7 mouse cellular contexts compared by ENCODE assay signal in the genomic region with DNA sequence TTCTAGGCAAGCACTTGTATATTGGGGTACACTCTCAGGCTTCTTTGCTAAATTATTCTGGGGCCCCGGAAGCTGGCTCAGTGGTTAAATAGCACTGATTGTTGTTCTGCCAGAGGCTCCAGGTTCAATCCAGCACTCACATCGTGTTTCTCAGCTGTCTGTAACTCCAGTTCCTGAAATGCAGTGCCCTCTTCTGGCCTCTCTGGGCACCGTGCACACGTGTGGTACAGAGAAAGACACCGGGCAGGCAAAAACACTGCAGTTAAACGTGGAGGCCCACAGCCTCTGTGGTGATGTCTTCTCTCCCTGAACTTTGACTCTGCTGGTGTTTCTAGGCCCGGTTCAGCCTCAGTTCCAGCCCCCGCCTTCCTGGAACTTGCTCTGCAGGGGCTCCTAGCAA. TPM values are rescaled to one million over a fixed set of nuclear protein-coding genes. Genes with fewer than 3 reads are reported as not detected.
DNase-seq lines count a peak whose midpoint lies in the region; ATAC-seq lines count a peak whose summit lies in the region.

No protein-coding gene starts in this region.

- H3K27me3 ChIP-seq in midbrain, embryonic 11.5 days (ENCODE audit: control insufficient read depth, insufficient read depth, low read length), result no peaks in the 10 kb centered on the region
- no peaks in the 10 kb centered on the region for H3K27me3 ChIP-seq in midbrain, embryonic 16.5 days (ENCODE audit: control insufficient read depth, insufficient read depth, low read depth, low read length)
- H3K27me3 ChIP-seq in forebrain, embryonic 14.5 days (replicated peaks; ENCODE audit: control insufficient read depth, insufficient read depth, low read length), result no peaks in the 10 kb centered on the region
- H3K27me3 ChIP-seq in liver, embryonic 11.5 days (replicated peaks; ENCODE audit: control insufficient read depth, insufficient read depth, low read length), result no peaks in the 10 kb centered on the region

- ATAC-seq in midbrain, embryonic 11.5 days (ENCODE audit: low FRiP score), result no peak
- no peak for ATAC-seq in midbrain, embryonic 16.5 days
- no peak for ATAC-seq in forebrain, embryonic 14.5 days
- 0 out of 2 replicates have a peak, but pooled peaks have one; percentile 27 for ATAC-seq in liver, embryonic 11.5 days (replicated peaks; ENCODE audit: low FRiP score)

- no peak overlapping the region for H3K4me2 ChIP-seq in midbrain, embryonic 11.5 days
- no peak overlapping the region for H3K4me2 ChIP-seq in midbrain, embryonic 16.5 days (ENCODE audit: low read length)
- no peak overlapping the region for H3K4me2 ChIP-seq in forebrain, embryonic 14.5 days (ENCODE audit: low read length)
- H3K4me2 ChIP-seq in liver, embryonic 11.5 days, result no peak overlapping the region

- DNase-seq in midbrain, embryonic 11.5 days (ENCODE audit: low spot score, missing footprints), result peak; percentile 86
- peak; percentile 80 for DNase-seq in ZHBTc4 (ENCODE audit: low read depth, low spot score)
- peak; percentile 58 for DNase-seq in forebrain, embryonic 14.5 days (ENCODE audit: low spot score)
- DNase-seq in liver, embryonic 11.5 days (ENCODE audit: low spot score), result no peak
- peak; percentile 37 for DNase-seq in spleen, adult 12 weeks (ENCODE audit: low spot score)
- no peak for DNase-seq in frontal cortex, adult 2 months (ENCODE audit: extremely low spot score in 1 of 2, low spot score in 1 of 2)

- no peak overlapping the region for H3K4me3 ChIP-seq in midbrain, embryonic 11.5 days (ENCODE audit: low read depth, low read length)
- H3K4me3 ChIP-seq in midbrain, embryonic 16.5 days (ENCODE audit: low read depth, low read length), result no peak overlapping the region
- no peak overlapping the region for H3K4me3 ChIP-seq in forebrain, embryonic 14.5 days (ENCODE audit: low read depth, low read length)
- H3K4me3 ChIP-seq in liver, embryonic 11.5 days (ENCODE audit: low read depth, low read length), result no peak overlapping the region

- H3K36me3 ChIP-seq in midbrain, embryonic 11.5 days (ENCODE audit: control insufficient read depth, insufficient read depth, low read length), result no peaks in the 10 kb centered on the region
- no peaks in the 10 kb centered on the region for H3K36me3 ChIP-seq in midbrain, embryonic 16.5 days (ENCODE audit: control insufficient read depth, insufficient read depth, low read length)
- no peaks in the 10 kb centered on the region for H3K36me3 ChIP-seq in forebrain, embryonic 14.5 days (ENCODE audit: control insufficient read depth, insufficient read depth, low read length)
- H3K36me3 ChIP-seq in liver, embryonic 11.5 days (ENCODE audit: control insufficient read depth, insufficient read depth, low read length), result no peaks in the 10 kb centered on the region

- H3K4me1 ChIP-seq in midbrain, embryonic 11.5 days (ENCODE audit: control insufficient read depth, insufficient read depth, low read length), result peaks cover 3% of the 10 kb centered on the region
- peaks cover 3% of the 10 kb centered on the region; the same call in 1 of the 2 replicates for H3K4me1 ChIP-seq in midbrain, embryonic 16.5 days (ENCODE audit: control insufficient read depth, insufficient read depth, low read length)
- peaks cover under 1% of the 10 kb centered on the region; the same call in 1 of the 2 replicates for H3K4me1 ChIP-seq in forebrain, embryonic 14.5 days (ENCODE audit: control insufficient read depth, insufficient read depth, low read length)
- peaks cover 41% of the 10 kb centered on the region for H3K4me1 ChIP-seq in liver, embryonic 11.5 days (replicated peaks; ENCODE audit: control insufficient read depth, insufficient read depth, low read length)

- no peak overlapping the region for H3K27ac ChIP-seq in midbrain, embryonic 11.5 days (ENCODE audit: low read depth, low read length)
- no peak overlapping the region for H3K27ac ChIP-seq in midbrain, embryonic 16.5 days (ENCODE audit: low read length)
- no peak overlapping the region for H3K27ac ChIP-seq in forebrain, embryonic 14.5 days (ENCODE audit: low read depth, low read length)
- no peak overlapping the region for H3K27ac ChIP-seq in liver, embryonic 11.5 days (ENCODE audit: low read depth, low read length)

- H3K9ac ChIP-seq in midbrain, embryonic 11.5 days (ENCODE audit: low read length), result no peak overlapping the region
- no peak overlapping the region for H3K9ac ChIP-seq in midbrain, embryonic 16.5 days (ENCODE audit: low read depth, low read length)
- no peak overlapping the region for H3K9ac ChIP-seq in forebrain, embryonic 14.5 days (ENCODE audit: low read length)
- H3K9ac ChIP-seq in liver, embryonic 11.5 days (ENCODE audit: low read depth, low read length), result no peak overlapping the region

- no peaks in the 10 kb centered on the region for H3K9me3 ChIP-seq in midbrain, embryonic 11.5 days (ENCODE audit: control insufficient read depth, low read length)
- H3K9me3 ChIP-seq in midbrain, embryonic 16.5 days (replicated peaks; ENCODE audit: control insufficient read depth, low read length, poor library complexity, severe bottlenecking), result no peaks in the 10 kb centered on the region
- H3K9me3 ChIP-seq in forebrain, embryonic 14.5 days (replicated peaks; ENCODE audit: control insufficient read depth, low read length), result no peaks in the 10 kb centered on the region
- H3K9me3 ChIP-seq in liver, embryonic 11.5 days (ENCODE audit: control insufficient read depth, low read length), result no peaks in the 10 kb centered on the region

- 20% methylated on average over 8 of the region's 8 CpGs for WGBS in midbrain, embryonic 11.5 days
- 20% methylated on average over 8 of the region's 8 CpGs for WGBS in midbrain, embryonic 16.5 days
- WGBS in forebrain, embryonic 14.5 days, result 19% methylated on average over 8 of the region's 8 CpGs
- WGBS in liver, embryonic 11.5 days, result 20% methylated on average over 8 of the region's 8 CpGs

RNA-seq across cellular contexts. Expression of gene Sephs2, which starts 4.5 kb away (rescaled TPM):
- polyA plus RNA-seq in midbrain, embryonic 11.5 days (2014; fragmentation: Nextera tagmentation; extraction: Ambion mirVana), result 79.0 and 84.5 TPM in 2 replicates
- polyA plus RNA-seq in midbrain, embryonic 16.5 days (2015; fragmentation: Nextera tagmentation; extraction: Ambion mirVana), result 59.4 and 59.7 TPM in 2 replicates
- polyA plus RNA-seq in forebrain, embryonic 14.5 days (2014; fragmentation: Nextera tagmentation; extraction: Ambion mirVana), result 59.4 and 62.5 TPM in 2 replicates
- 178 and 203 TPM in 2 replicates for polyA plus RNA-seq in liver, embryonic 11.5 days (2014; fragmentation: Nextera tagmentation; extraction: Ambion mirVana)
- polyA plus RNA-seq in frontal cortex, adult 2 months (2012; rRNA removed), result 22.2 and 27.6 TPM in 2 replicates

RNA-seq across cellular contexts. Expression of gene Itgal, which starts 17.7 kb away (rescaled TPM):
- 0.63 and 0.69 TPM in 2 replicates for polyA plus RNA-seq in midbrain, embryonic 11.5 days (2014; fragmentation: Nextera tagmentation; extraction: Ambion mirVana)
- 0.25 and 0.31 TPM in 2 replicates for polyA plus RNA-seq in midbrain, embryonic 16.5 days (2015; fragmentation: Nextera tagmentation; extraction: Ambion mirVana)
- 0.17 and 0.23 TPM in 2 replicates for polyA plus RNA-seq in forebrain, embryonic 14.5 days (2014; fragmentation: Nextera tagmentation; extraction: Ambion mirVana)
- 6.2 and 6.5 TPM in 2 replicates for polyA plus RNA-seq in liver, embryonic 11.5 days (2014; fragmentation: Nextera tagmentation; extraction: Ambion mirVana)
- 0.66 and 0.88 TPM in 2 replicates for polyA plus RNA-seq in frontal cortex, adult 2 months (2012; rRNA removed)

RNA-seq across cellular contexts. Expression of gene Dctpp1, which starts 17.8 kb away (rescaled TPM):
- 235 and 254 TPM in 2 replicates for polyA plus RNA-seq in midbrain, embryonic 11.5 days (2014; fragmentation: Nextera tagmentation; extraction: Ambion mirVana)
- polyA plus RNA-seq in midbrain, embryonic 16.5 days (2015; fragmentation: Nextera tagmentation; extraction: Ambion mirVana), result 112 and 120 TPM in 2 replicates
- 169 and 219 TPM in 2 replicates for polyA plus RNA-seq in forebrain, embryonic 14.5 days (2014; fragmentation: Nextera tagmentation; extraction: Ambion mirVana)
- 266 and 275 TPM in 2 replicates for polyA plus RNA-seq in liver, embryonic 11.5 days (2014; fragmentation: Nextera tagmentation; extraction: Ambion mirVana)
- polyA plus RNA-seq in frontal cortex, adult 2 months (2012; rRNA removed), result 27.9 and 30.1 TPM in 2 replicates

RNA-seq across cellular contexts. Expression of gene Zfp771, which starts 34.2 kb away (rescaled TPM):
- 49.3 and 54.0 TPM in 2 replicates for polyA plus RNA-seq in midbrain, embryonic 11.5 days (2014; fragmentation: Nextera tagmentation; extraction: Ambion mirVana)
- polyA plus RNA-seq in midbrain, embryonic 16.5 days (2015; fragmentation: Nextera tagmentation; extraction: Ambion mirVana), result 64.5 and 70.4 TPM in 2 replicates
- 53.2 and 57.4 TPM in 2 replicates for polyA plus RNA-seq in forebrain, embryonic 14.5 days (2014; fragmentation: Nextera tagmentation; extraction: Ambion mirVana)
- 45.9 and 47.3 TPM in 2 replicates for polyA plus RNA-seq in liver, embryonic 11.5 days (2014; fragmentation: Nextera tagmentation; extraction: Ambion mirVana)
- polyA plus RNA-seq in frontal cortex, adult 2 months (2012; rRNA removed), result 120 and 131 TPM in 2 replicates

RNA-seq across cellular contexts. Expression of gene Sept1, which starts 45.4 kb away (rescaled TPM):
- polyA plus RNA-seq in midbrain, embryonic 11.5 days (2014; fragmentation: Nextera tagmentation; extraction: Ambion mirVana), result 24.6 and 29.8 TPM in 2 replicates
- polyA plus RNA-seq in midbrain, embryonic 16.5 days (2015; fragmentation: Nextera tagmentation; extraction: Ambion mirVana), result 14.3 and 15.5 TPM in 2 replicates
- 11.3 and 15.1 TPM in 2 replicates for polyA plus RNA-seq in forebrain, embryonic 14.5 days (2014; fragmentation: Nextera tagmentation; extraction: Ambion mirVana)
- polyA plus RNA-seq in liver, embryonic 11.5 days (2014; fragmentation: Nextera tagmentation; extraction: Ambion mirVana), result 14.9 and 17.5 TPM in 2 replicates
- polyA plus RNA-seq in frontal cortex, adult 2 months (2012; rRNA removed), result 10.2 and 13.3 TPM in 2 replicates

Comparison
In these comparisons a context has a peak if more than half of its experiments do, and no peak if none do; other contexts are left out.
1. DNase-seq: peak in midbrain, embryonic 11.5 days (single experiment), ZHBTc4 (single experiment), forebrain, embryonic 14.5 days (single experiment) and spleen, adult 12 weeks (single experiment); none in liver, embryonic 11.5 days (single experiment) and frontal cortex, adult 2 months (0 of 2).